Mouse (Mus musculus): ENCODE data around the gene Cdc34.

Gene Cdc34

DNA sequence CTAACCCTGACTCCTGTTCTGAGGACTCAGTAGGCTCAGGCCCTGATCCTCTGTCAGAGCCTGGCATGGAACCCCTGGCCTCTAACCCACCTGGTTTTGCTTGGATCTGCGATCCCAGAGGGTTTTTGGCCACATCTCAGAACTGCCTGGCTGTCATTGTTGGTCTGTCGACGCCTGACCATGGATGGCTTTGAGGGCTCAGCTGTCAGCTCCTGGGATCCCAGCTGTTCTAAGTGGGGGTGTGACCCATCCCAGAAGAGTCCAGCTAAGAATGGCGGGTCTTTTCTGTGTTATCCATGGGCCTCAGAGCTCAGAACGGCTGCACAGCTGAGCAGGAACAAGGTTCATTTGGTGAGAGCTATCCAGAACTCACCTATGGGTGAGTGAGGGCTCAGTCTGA is 39.1 kb downstream of the Cdc34 start:
- DNase-seq = no peak

DNA sequence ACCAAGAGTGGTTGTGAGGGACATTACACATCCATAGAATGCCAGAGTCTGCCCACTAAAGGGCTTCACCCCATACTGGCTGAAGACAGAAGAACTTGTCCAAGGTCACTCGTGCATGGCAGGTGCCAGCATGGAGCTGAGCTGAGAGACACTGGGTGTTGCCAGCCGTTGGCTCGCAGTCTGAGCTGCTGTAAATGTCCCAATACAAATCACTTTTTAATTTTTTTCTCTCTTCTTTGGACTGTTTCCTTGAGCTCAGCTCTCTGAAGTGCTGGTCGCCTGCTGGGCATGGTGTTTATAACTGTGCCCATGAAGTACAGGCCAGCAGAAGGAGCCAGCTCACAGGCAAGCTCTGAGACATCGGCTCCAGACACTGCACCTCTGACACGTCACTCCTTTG is 41.1 kb downstream of the Cdc34 start:
- no peak for DNase-seq

DNA sequence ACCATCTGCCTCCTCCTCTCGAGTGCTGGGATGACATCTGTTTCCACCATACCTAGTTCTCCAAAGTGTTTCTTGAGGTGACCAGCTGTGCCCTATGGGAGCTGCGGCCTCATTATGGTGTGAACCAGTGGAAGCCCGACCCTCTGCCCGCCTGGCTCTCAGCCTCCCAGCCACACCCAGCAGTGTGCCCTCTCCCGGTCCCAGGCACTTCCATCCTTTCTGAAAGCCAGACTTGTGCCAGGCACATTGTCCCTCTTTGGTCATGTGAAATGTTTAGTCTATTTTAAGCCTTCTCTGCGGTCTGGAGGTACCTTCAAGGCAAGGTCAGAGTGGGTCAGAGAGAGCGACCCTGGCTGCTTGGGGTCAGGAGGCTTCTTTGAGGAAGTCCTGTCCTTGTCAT is 41.7 kb downstream of the Cdc34 start:
- DNase-seq = no peak

DNA sequence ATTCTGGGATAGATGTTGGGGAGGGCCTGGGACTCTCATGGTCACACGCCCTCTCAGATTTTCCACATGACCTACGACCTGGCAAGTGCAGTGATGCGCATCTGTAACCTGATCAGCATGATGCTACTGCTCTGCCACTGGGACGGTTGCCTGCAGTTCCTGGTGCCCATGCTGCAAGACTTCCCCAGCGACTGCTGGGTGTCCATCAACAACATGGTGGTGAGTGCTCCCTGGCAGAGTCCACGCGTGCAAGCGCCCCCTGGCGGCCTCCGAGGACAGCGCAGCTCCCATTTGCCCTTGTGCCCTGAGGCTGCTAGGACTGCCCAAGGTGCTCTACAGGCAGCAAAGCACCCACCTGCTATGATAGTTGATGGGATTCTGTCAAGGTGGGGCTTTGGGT is 44.1 kb downstream of the Cdc34 start:
- peak; percentile 69 to 77 for DNase-seq

DNA sequence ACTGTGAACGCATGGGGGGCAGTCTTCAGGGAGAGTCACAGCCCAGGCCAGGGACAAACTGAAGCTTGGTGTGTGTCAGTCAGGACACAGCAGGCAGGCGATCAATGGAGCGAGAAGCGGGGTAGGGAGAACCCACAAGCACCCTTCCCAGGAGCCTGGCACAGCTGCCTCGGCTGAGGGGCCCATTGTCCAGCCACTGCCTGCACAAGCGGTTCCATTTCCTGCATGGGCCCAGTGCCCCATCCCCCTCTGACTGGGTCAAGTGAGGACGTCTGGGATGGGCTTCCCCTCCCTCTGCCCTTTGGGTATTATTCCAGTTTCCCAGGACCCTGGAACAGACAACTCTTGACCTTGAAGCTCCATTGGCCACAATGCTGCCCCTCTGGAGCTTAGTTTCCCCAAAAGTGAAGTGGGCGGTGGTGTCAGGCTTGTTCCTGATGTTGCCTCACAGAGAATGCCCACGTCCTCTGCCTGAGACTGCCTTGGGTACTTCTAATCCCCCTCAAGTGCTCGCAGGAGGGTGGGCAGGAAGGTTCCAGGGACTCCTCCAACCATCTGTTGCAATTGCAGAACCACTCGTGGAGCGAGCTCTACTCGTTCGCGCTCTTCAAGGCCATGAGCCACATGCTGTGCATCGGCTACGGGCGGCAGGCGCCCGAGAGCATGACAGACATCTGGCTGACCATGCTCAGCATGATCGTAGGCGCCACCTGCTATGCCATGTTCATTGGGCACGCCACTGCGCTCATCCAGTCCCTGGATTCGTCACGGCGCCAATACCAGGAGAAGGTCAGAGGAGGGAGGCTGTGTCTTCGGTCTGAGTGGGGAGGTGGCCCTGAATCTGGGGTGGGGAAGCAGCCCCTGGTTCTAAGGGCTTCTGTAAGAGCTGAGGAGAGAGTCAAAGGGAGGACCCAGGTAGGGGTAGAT is 46.6 kb downstream of the Cdc34 start:
- no peak for DNase-seq

DNA sequence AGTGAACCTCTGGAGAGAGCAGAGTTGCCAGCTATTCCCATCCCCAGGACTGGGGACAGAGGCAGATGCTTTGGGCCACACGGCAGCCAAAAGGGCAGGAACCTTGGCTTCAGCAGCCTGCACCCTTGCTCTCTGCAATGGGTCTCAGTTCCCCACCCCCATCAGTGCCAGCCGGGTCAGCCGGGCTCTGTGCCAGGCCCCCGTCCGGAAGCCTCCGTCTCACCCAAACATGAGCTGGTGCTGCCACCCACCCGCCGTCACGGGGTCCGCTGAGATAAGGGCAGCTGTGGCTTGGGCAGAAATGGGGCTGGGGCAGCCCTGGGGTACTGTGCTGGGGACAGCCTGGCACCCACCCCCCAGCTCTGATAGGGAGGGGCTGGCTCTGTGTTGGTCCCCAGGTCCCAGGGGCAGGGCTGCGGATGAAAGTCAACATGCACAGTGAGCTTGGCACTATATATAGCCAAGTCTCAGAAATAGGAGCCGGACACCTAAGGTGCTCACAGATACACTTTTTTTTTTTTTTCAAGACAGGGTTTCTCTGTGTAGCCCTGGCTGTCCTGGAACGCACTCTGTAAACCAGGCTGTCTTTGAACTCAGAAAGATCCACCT is 47.5 kb downstream of the Cdc34 start:
- no peak for DNase-seq

DNA sequence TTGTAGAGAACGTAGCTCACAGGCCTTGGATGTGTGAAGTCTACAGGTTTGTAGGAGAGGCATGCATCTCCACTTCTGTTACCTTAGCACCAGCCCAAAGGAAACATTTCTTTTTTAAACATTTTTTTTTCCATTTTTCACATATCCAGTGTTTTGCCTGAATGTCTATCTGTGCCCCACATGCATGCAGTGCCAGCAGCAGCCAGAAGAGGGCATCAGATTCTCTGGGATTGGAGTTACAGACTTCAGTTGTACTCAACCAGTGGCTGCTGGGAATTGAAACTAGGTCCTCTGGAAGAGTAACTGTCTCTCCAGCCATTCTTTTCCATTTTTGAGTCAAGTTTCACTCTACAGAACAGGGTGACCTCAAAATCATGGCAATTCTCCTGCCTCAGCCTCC is 50.5 kb downstream of the Cdc34 start:
- DNase-seq = peak in 1 of 2 experiments; percentile 60

DNA sequence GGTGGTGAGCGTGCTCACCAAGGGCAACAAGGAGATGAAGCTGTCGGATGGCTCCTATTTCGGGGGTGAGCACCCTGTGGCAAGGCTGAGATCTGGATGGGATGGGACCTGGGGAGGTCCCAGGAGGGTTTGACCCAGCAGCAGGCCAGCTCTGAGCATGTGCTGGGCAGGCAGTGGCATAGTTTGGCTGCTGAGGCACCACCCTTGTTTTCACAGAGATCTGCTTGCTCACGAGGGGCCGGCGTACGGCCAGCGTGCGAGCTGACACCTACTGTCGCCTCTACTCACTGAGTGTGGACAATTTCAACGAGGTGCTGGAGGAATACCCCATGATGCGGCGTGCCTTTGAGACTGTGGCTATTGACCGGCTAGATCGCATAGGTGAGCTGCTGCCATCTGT is 51.9 kb downstream of the Cdc34 start:
- no peak for DNase-seq

DNA sequence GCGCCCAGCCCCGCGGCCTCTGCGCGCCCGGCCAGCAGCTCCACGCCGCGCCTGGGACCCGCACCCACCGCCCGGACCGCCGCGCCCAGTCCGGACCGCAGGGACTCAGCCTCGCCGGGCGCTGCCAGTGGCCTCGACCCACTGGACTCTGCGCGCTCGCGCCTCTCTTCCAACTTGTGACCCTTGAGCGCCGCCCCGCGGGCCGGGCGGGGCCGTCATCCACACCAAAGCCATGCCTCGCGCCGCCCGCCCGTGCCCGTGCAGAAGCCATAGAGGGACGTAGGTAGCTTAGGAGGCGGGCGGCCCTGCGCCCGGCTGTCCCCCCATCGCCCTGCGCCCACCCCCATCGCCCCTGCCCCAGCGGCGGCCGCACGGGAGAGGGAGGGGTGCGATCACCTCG is 53.4 kb downstream of the Cdc34 start:
- DNase-seq = no peak

DNA sequence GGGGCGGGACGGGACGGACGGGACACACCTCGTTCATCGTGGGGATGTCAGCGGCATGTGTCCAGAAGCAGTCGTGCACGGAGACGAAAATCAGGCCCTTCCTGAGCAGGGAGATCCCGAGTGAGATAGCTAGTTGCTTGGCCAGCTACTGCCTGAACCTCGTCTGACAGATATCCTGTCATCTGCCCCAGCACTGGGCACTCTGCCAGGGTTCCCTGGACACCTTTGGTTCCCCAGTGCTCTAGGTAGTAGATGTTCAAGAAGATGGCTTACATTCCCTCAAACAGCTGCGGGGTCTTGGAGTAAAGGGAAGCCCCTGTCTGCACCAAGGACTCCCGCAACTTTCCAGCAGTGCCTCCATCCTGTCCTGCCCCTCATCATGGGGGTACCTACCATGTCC is 54.7 kb downstream of the Cdc34 start:
- peak in 1 of 2 experiments; percentile 46 for DNase-seq

Measured in kidney, postnatal 25 days (tissue).